Mouse (Mus musculus): ENCODE results near the gene Galnt6.

Gene Galnt6

DNA sequence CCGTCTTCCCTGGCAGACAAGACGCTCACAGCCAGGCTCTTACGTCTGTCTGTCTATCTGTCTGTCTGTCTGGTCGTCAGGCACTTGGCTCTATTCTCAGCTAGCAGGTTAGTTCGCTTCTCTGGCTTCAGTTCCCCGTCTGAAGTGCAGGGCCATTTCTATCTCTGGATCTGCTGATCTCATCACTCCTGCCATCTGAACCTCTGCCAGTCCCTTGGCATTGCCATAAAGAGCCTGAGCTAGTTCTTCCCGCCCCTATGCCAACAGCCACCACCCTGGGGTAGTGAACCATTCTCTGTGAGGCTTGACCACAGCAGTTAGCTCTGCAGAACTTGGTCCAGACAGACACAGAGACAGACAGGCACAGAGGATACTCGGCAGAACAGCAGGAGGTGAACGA lies 68.9 kb downstream of the Galnt6 start:
- no peak for DNase-seq (ENCODE audit: low read depth, low spot score)

DNA sequence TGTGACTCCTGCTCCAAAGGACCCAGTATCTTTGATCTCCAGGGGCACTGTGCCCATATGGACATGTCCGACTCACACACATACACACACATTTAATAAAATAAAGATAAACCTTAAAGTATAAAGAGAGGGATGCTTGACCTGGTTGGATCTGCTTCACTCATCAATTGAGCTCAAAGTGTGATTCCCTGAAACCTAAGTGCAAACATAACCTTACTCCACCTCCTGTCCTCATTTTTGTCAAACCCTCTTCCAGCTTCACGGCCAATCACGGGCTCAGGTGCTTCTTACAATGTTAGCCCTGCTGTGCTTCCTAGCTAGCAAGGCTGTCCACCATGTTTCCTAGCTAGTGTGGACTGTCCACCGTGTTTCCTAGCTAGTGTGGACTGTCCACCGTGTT lies 74.0 kb downstream of the Galnt6 start:
- DNase-seq (ENCODE audit: low read depth, low spot score) = no peak

DNA sequence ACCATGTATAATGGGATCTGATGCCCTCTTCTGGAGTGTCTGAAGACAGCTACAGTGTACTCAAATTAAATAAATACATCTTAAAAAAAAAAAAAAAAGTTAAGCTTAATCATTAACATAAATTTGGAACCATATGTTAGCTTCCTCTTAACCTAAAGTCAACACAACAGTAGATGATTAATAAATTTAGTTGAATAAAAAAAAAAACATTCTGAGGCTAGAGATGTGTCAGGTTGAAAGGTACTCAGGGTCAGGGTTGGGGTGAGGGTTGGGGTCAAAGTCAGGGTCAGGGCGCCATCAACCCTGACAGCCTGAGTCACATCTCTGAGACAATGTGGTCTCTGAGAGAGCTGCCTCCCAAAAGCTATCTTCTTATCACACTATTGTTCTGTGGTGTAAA lies 74.9 kb downstream of the Galnt6 start:
- DNase-seq (ENCODE audit: low read depth, low spot score) = no peak

DNA sequence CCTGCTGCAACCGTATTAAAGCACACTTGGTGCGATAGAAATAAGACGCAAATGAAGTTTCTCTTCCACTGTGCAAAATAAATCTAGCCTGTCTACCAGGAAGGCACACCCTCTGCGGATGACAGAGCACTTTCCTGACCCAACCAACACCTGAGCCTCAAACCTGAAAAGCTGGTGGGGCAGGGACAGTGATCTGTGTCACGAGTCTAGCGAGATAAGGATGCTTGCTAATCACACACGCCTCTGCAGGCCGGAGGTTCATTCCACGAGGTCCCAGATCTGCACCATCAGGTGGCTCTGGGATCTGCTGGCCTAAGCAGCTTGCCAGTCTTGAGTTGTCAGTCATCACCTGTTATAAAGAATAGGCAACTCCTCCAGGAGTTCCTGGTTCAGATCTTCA lies 77.6 kb downstream of the Galnt6 start:
- DNase-seq (ENCODE audit: low read depth, low spot score) = no peak

DNA sequence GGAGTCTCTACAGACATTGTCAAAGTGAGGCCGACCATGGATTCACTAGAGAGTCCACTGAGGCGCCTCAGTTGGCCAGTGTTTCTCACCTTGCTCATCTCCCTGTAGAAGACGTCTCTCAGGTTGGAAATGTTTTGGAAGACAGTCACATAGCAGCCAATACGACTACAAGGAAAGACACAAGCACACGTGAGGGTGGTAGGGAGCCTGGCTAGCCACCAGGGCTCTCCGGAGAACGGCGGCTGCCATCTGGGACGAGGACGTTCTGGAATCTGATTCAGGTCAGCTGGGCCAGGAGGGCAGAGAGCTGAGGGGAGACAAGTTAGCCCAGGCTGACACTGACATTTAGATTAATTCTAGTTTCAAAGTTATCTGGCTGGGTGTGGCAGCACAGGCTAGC lies 79.1 kb downstream of the Galnt6 start:
- no peak for DNase-seq (ENCODE audit: low read depth, low spot score)

DNA sequence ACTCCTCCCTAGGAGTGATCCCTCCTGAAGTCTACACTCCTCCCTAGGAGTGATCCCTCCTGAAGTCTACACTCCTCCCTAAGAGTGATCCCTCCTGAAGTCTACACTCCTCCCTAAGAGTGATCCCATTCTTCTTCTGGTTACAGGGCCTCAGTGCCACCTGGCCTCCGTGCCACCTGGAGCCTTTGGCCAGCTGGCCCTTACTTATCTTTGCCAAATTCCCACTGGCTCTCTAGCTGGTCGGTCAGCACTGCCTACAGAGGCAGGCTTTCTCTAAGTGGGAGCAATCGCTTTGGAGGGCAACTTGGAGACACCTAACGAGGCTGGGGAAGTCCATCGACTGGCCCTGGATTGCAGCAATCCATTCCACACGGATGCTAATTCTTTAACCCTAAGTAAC lies 83.0 kb downstream of the Galnt6 start:
- no peak for DNase-seq (ENCODE audit: low read depth, low spot score)

DNA sequence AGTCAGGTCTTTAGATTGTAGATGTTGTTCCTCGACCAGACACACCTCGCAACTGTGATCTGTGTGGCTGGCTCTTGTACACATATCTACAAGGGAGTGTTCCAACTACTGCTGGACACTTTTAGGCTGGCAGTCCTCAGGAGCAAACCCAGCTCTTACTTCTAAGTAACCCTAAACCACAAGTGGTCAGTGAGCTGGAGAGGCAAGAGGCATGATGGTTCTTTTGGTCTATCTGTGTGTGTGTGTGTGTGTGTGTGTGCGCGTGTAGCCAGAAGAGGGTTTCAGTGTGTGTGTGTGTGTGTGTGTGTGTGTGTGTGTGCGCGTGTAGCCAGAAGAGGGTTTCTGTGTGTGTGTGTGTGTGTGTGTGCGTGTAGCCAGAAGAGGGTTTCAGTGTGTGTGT lies 86.7 kb downstream of the Galnt6 start:
- no peak for DNase-seq (ENCODE audit: low read depth, low spot score)
